Mouse (Mus musculus): ENCODE measurements at regions not wholly inside any gene's neighbourhood (a gene's known extent, or its start where the extent isn't known, plus 50 kb on each side); places are given as distances from the start of the nearest gene placed in this dataset.

GRCm38 (mm10) chr12:8070788-8071187 lies 93.3 kb downstream of the Apob start:
- no peak for DNase-seq (ENCODE audit: low read depth, low spot score)
- H3K9ac ChIP-seq (ENCODE audit: control insufficient read depth, low read depth, low read length, poor library complexity, severe bottlenecking), result no peak overlapping the region
- H3K4me1 ChIP-seq (ENCODE audit: control insufficient read depth in 1 of 2, insufficient read depth in 2 of 2, low read length in 2 of 2), result peaks cover under 1 to 3% of the 10 kb centered on the region in 2 experiments; a peak in 1 of 4 replicates
- no peaks in the 10 kb centered on the region for H3K9me3 ChIP-seq (replicated peaks; ENCODE audit: insufficient read depth, low read length)
- no peak overlapping the region for H3K4me3 ChIP-seq (ENCODE audit: control insufficient read depth in 1 of 2, insufficient read depth in 1 of 2, low read depth in 2 of 2, low read length in 2 of 2)
- no peaks in the 10 kb centered on the region for H3K27me3 ChIP-seq (ENCODE audit: control insufficient read depth in 1 of 2, insufficient read depth in 2 of 2, low read length in 2 of 2)
- H3K79me2 ChIP-seq (ENCODE audit: control insufficient read depth, insufficient read depth, low read length, poor library complexity), result no peaks in the 10 kb centered on the region
- no peak overlapping the region for H3K27ac ChIP-seq (ENCODE audit: control insufficient read depth, low read depth, low read length)
- TF ChIP-seq NRF1 (IDR thresholded peaks at IDR 0.05; ENCODE audit: insufficient read depth, low read depth, low read length, poor library complexity, severe bottlenecking) (no peak), ELF1 (IDR thresholded peaks at IDR 0.05; ENCODE audit: low read depth, low read length) (no peak), MAX (IDR thresholded peaks at IDR 0.05; ENCODE audit: low read length) (no peak), TAL1 (IDR thresholded peaks at IDR 0.05; ENCODE audit: low read length) (no peak), USF2 (IDR thresholded peaks at IDR 0.05; ENCODE audit: borderline replicate concordance in 1 of 2, insufficient read depth in 1 of 2, low read depth in 1 of 2, low read length in 2 of 2) (no peak), ETS1 (IDR thresholded peaks at IDR 0.05; ENCODE audit: low read depth, low read length) (no peak)
- H3K36me3 ChIP-seq (ENCODE audit: control insufficient read depth in 1 of 2, insufficient read depth in 2 of 2, low read length in 2 of 2), result peaks cover 0 to 1% of the 10 kb centered on the region in 2 experiments; a peak in 2 of 4 replicates

- no peak overlapping the region for H3K4me3 ChIP-seq (ENCODE audit: control insufficient read depth in 1 of 2, insufficient read depth in 1 of 2, low read depth in 2 of 2, low read length in 2 of 2)
- no peak for TF ChIP-seq ZC3H11A (IDR thresholded peaks at IDR 0.05; ENCODE audit: low read depth, low read length)
- no peak for TF ChIP-seq CHD2 (IDR thresholded peaks at IDR 0.05; ENCODE audit: low read length)
- no peak for TF ChIP-seq ELF1 (IDR thresholded peaks at IDR 0.05; ENCODE audit: low read depth, low read length)
- no peak for TF ChIP-seq UBTF (IDR thresholded peaks at IDR 0.05; ENCODE audit: borderline replicate concordance, insufficient read depth, low read depth, low read length)
- TF ChIP-seq RAD21 (IDR thresholded peaks at IDR 0.05; ENCODE audit: low read depth, low read length), result no peak
- no peak for TF ChIP-seq GATA1 (IDR thresholded peaks at IDR 0.05; ENCODE audit: low read depth, low read length)
- H3K9ac ChIP-seq (ENCODE audit: control insufficient read depth, low read depth, low read length, poor library complexity, severe bottlenecking), result no peak overlapping the region
- H3K9me3 ChIP-seq (replicated peaks; ENCODE audit: insufficient read depth, low read length), result no peaks in the 10 kb centered on the region
- no peaks in the 10 kb centered on the region for H3K79me2 ChIP-seq (ENCODE audit: control insufficient read depth, insufficient read depth, low read length, poor library complexity)
- H3K27me3 ChIP-seq (ENCODE audit: control insufficient read depth in 1 of 2, insufficient read depth in 2 of 2, low read length in 2 of 2), result no peaks in the 10 kb centered on the region
- H3K27ac ChIP-seq (ENCODE audit: control insufficient read depth, low read depth, low read length), result no peak overlapping the region
- H3K4me1 ChIP-seq (ENCODE audit: control insufficient read depth in 1 of 2, insufficient read depth in 2 of 2, low read length in 2 of 2), result peaks cover 3 to 5% of the 10 kb centered on the region in 2 experiments; a peak in 3 of 4 replicates
- DNase-seq (ENCODE audit: low read depth, low spot score), result no peak
- H3K36me3 ChIP-seq (ENCODE audit: control insufficient read depth in 1 of 2, insufficient read depth in 2 of 2, low read length in 2 of 2), result peaks cover 0 to 5% of the 10 kb centered on the region in 2 experiments; a peak in 2 of 4 replicates
Observed at GRCm38 (mm10) chr12:8071286-8071685, 93.8 kb downstream of the Apob start.

GRCm38 (mm10) chr12:8076010-8076540 lies 98.6 kb downstream of the Apob start:
- H3K27ac ChIP-seq (ENCODE audit: control insufficient read depth, low read depth, low read length), result peak overlapping the region; percentile 42; the same call in 1 of the 2 replicates
- peaks cover 11 to 12% of the 10 kb centered on the region in 2 experiments for H3K4me1 ChIP-seq (ENCODE audit: control insufficient read depth in 1 of 2, insufficient read depth in 2 of 2, low read length in 2 of 2)
- peaks cover 0 to 14% of the 10 kb centered on the region in 2 experiments; a peak in 2 of 4 replicates for H3K36me3 ChIP-seq (ENCODE audit: control insufficient read depth in 1 of 2, insufficient read depth in 2 of 2, low read length in 2 of 2)
- H3K79me2 ChIP-seq (ENCODE audit: control insufficient read depth, insufficient read depth, low read length, poor library complexity), result no peaks in the 10 kb centered on the region
- peak; percentile 70 for DNase-seq (ENCODE audit: low read depth, low spot score)
- no peak overlapping the region for H3K9ac ChIP-seq (ENCODE audit: control insufficient read depth, low read depth, low read length, poor library complexity, severe bottlenecking)
- peak overlapping the region in 1 of 2 experiments; percentile 20; a peak in 1 of 4 replicates for H3K4me3 ChIP-seq (ENCODE audit: control insufficient read depth in 1 of 2, insufficient read depth in 1 of 2, low read depth in 2 of 2, low read length in 2 of 2)
- no peaks in the 10 kb centered on the region for H3K27me3 ChIP-seq (ENCODE audit: control insufficient read depth in 1 of 2, insufficient read depth in 2 of 2, low read length in 2 of 2)
- H3K9me3 ChIP-seq (replicated peaks; ENCODE audit: insufficient read depth, low read length), result no peaks in the 10 kb centered on the region
- TF ChIP-seq MYC (IDR thresholded peaks at IDR 0.05; ENCODE audit: low read depth, low read length) (no peak), ZC3H11A (IDR thresholded peaks at IDR 0.05; ENCODE audit: low read depth, low read length) (no peak), ETS1 (IDR thresholded peaks at IDR 0.05; ENCODE audit: low read depth, low read length) (peak; percentile 66; the same call in 1 of the 2 replicates), TCF12 (IDR thresholded peaks at IDR 0.05; ENCODE audit: low read depth, low read length) (peak; percentile 64), USF2 (IDR thresholded peaks at IDR 0.05; ENCODE audit: borderline replicate concordance in 1 of 2, insufficient read depth in 1 of 2, low read depth in 1 of 2, low read length in 2 of 2) (no peak), MYB (IDR thresholded peaks at IDR 0.05; ENCODE audit: low read depth, low read length) (no peak), ZKSCAN1 (IDR thresholded peaks at IDR 0.05; ENCODE audit: low read depth, low read length) (no peak), USF1 (IDR thresholded peaks at IDR 0.05; ENCODE audit: low read depth, low read length) (no peak), TAL1 (IDR thresholded peaks at IDR 0.05; ENCODE audit: low read length) (no peak), MAFK (IDR thresholded peaks at IDR 0.05; ENCODE audit: borderline replicate concordance, low read depth, low read length) (peak; percentile 84), CTCF (IDR thresholded peaks at IDR 0.05 in 2 of 3, conservative IDR thresholded peaks at IDR 0.05 in 1 of 3; ENCODE audit: control insufficient read depth in 1 of 3, insufficient read depth in 1 of 3, low read depth in 2 of 3, low read length in 3 of 3, poor library complexity in 1 of 3, severe bottlenecking in 1 of 3) (no peak), ELF1 (IDR thresholded peaks at IDR 0.05; ENCODE audit: low read depth, low read length) (no peak), UBTF (IDR thresholded peaks at IDR 0.05; ENCODE audit: borderline replicate concordance, insufficient read depth, low read depth, low read length) (no peak), E2F4 (IDR thresholded peaks at IDR 0.05; ENCODE audit: borderline replicate concordance, low read depth, low read length) (no peak), GABPA (IDR thresholded peaks at IDR 0.05; ENCODE audit: low read depth, low read length) (peak; percentile 99), GATA1 (IDR thresholded peaks at IDR 0.05; ENCODE audit: low read depth, low read length) (no peak), TBP (IDR thresholded peaks at IDR 0.05; ENCODE audit: low read depth, low read length) (no peak), EP300 (IDR thresholded peaks at IDR 0.05; ENCODE audit: low read depth in 1 of 2, low read length in 2 of 2) (peak; percentile 64 to 67; a peak in 3 of 4 replicates), ZNF384 (IDR thresholded peaks at IDR 0.05; ENCODE audit: low read depth, low read length) (peak; percentile 94)

Data from MEL (cell line).